Mouse (Mus musculus): ENCODE data around the gene Gm21477. TPM values are rescaled to one million over a fixed set of nuclear protein-coding genes. Genes with fewer than 3 reads are reported as not detected.

The Gm21477 gene
- not detected in 2 replicates for polyA plus RNA-seq (2012; rRNA removed; ENCODE audit: low replicate concordance)

GRCm38 (mm10) chrY:87116521-87116920 lies at the start of gene Gm21477:
Gene Gm21477 (plus strand): TSS chrY:87116821.

All from mammary gland, adult 2 months (tissue).